Mouse (Mus musculus) heart, embryonic 11.5 days (tissue): Measurements from ENCODE around the gene Slc39a3. TPM values are rescaled to one million over a fixed set of nuclear protein-coding genes. Genes with fewer than 3 reads are reported as not detected.

Experiments used
- ATAC-seq: fragments of 200-750 bp; cut with Nextera tagmentation; replicated peaks from 2 replicates; pipeline ENCODE4 v1.8.0; 2017; ENCODE audit warnings: moderate library complexity; ENCODE audit not compliant: insufficient number of reproducible peaks, low FRiP score, low TSS enrichment
- H3K27ac ChIP-seq: fragments of 300-500 bp; sonication (generic); 2 replicates; pipeline ENCODE4 v1.5.1; 2014; ENCODE audit warnings: mild to moderate bottlenecking, low read depth, low read length
- H3K27me3 ChIP-seq: fragments of 300-500 bp; sonication (generic); 2 replicates; pipeline ENCODE4 v1.6.1; 2014; ENCODE audit warnings: mild to moderate bottlenecking, low read length, mixed read lengths; ENCODE audit not compliant: control insufficient read depth, insufficient read depth
- H3K36me3 ChIP-seq: fragments of 300-500 bp; sonication (generic); 2 replicates; pipeline ENCODE4 v1.6.1; 2014; ENCODE audit warnings: mild to moderate bottlenecking, low read length, moderate library complexity, mixed read lengths; ENCODE audit not compliant: control insufficient read depth, insufficient read depth
- H3K4me1 ChIP-seq: fragments of 300-500 bp; sonication (generic); 2 replicates; pipeline ENCODE4 v1.6.1; 2014; ENCODE audit warnings: low read length; ENCODE audit not compliant: control insufficient read depth, insufficient read depth
- H3K4me2 ChIP-seq: fragments of 300-500 bp; sonication (generic); 2 replicates; pipeline ENCODE4 v1.6.1; 2014; ENCODE audit warnings: mild to moderate bottlenecking, moderate library complexity
- H3K4me3 ChIP-seq: fragments of 300-500 bp; sonication (generic); 2 replicates; pipeline ENCODE4 v1.5.1; 2014; ENCODE audit warnings: low read depth, low read length
- H3K9ac ChIP-seq: fragments of 300-500 bp; sonication (generic); 2 replicates; pipeline ENCODE4 v1.6.1; 2014; ENCODE audit warnings: mild to moderate bottlenecking, low read depth, low read length, moderate library complexity
- H3K9me3 ChIP-seq: fragments of 300-500 bp; sonication (generic); replicated peaks from 2 replicates; pipeline ENCODE4 v1.6.1; 2016; ENCODE audit warnings: low read length; ENCODE audit not compliant: control insufficient read depth
- WGBS: fragments of 180-500 bp; shearing (Covaris S2); extraction: QIAGEN DNeasy Blood & Tissue Kit; methylation state at CpG from one replicate; pipeline ENCODE4 v1.1.7; 2014; ENCODE audit not compliant: insufficient replicate concordance; 5-methylcytosine and 5-hydroxymethylcytosine counted together
- polyA plus RNA-seq: library from polyadenylated mRNA; unstranded; fragments of >200 nt; fragmentation: Nextera tagmentation; extraction: Ambion mirVana; gene quantifications from 2 replicates; pipeline ENCODE4 v1.2.1, GENCODE M21; 2014

The Slc39a3 gene
- polyA plus RNA-seq, 1 experiment from 2014 or later, result 3.9 TPM

- no peak overlapping the region for H3K4me2 ChIP-seq
- 0 out of 2 replicates have a peak, but pooled peaks cover 2% of the 10 kb centered on the region for H3K36me3 ChIP-seq
- 73% methylated on average over 10 of the region's 10 CpGs for WGBS
- peaks cover 22% of the 10 kb centered on the region for H3K27me3 ChIP-seq
- H3K9me3 ChIP-seq, result no peaks in the 10 kb centered on the region
- no peak overlapping the region for H3K9ac ChIP-seq
- H3K4me1 ChIP-seq, result peaks cover 10% of the 10 kb centered on the region; the same call in 1 of the 2 replicates
- no peak for ATAC-seq
- H3K27ac ChIP-seq, result no peak overlapping the region
- no peak overlapping the region for H3K4me3 ChIP-seq
Measured at GRCm38 (mm10) chr10:81029031-81029430, 8.2 kb downstream of the Slc39a3 start.

- Histone ChIP-seq H3K9ac (no peak overlapping the region), H3K4me2 (no peak overlapping the region), H3K4me3 (no peak overlapping the region), H3K27me3 (peaks cover 29% of the 10 kb centered on the region), H3K27ac (no peak overlapping the region), H3K4me1 (peaks cover 10% of the 10 kb centered on the region; the same call in 1 of the 2 replicates), H3K36me3 (0 out of 2 replicates have a peak, but pooled peaks cover 2% of the 10 kb centered on the region), H3K9me3 (no peaks in the 10 kb centered on the region)
- ATAC-seq, result no peak
Measured at GRCm38 (mm10) chr10:81028219-81028618, 9.0 kb downstream of the Slc39a3 start.

DNA sequence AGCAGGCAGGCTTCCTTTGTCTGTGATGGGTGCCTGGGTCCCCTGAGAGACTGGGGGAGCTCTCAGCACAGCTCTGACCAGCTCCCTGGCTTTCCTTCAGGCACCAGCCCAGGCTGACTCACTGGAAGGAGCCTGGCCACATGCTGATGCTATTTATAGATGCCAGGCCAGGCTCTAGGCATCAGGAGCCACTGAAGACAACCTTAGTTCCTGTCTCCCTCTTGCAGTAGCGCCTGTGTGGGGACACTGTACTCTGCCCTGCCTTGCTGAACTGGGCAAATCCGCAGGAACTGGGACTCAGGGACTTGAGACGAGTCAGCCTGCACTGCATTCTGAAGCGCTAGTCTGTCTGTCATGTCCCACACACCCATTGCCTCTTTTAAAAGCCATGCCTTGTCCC is 9.9 kb downstream of the Slc39a3 start:
- WGBS, result 57% methylated on average over 4 of the region's 4 CpGs
- Histone ChIP-seq H3K27ac (0 out of 2 replicates have a peak overlapping the region, but pooled peaks have one; percentile 22), H3K36me3 (0 out of 2 replicates have a peak, but pooled peaks cover 2% of the 10 kb centered on the region), H3K27me3 (peaks cover 34% of the 10 kb centered on the region), H3K4me3 (no peak overlapping the region), H3K9ac (no peak overlapping the region), H3K4me1 (peaks cover 10% of the 10 kb centered on the region; the same call in 1 of the 2 replicates), H3K4me2 (no peak overlapping the region), H3K9me3 (no peaks in the 10 kb centered on the region)
- no peak for ATAC-seq

DNA sequence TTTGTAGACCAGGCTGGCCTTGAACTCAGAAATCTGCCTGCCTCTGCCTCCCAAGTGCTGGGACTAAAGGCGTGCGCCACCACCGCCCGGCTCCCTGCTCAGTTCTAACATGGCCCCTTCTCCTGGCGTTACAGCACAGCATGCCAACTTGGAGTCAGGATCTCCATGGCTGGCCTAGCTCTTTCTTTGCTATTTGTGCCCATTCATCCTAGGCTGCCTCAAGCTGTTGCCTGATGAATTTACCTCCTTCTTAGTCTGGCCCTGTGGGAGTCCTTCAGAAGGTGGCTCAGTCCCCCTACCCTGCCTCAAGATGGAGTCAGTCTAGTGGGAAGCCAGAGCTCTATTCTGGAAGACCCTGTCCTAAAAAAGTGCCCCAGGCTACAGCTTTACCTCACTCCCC is 10.4 kb downstream of the Slc39a3 start:
- no peak for ATAC-seq
- Histone ChIP-seq H3K27ac (no peak overlapping the region), H3K36me3 (0 out of 2 replicates have a peak, but pooled peaks cover 2% of the 10 kb centered on the region), H3K4me3 (no peak overlapping the region), H3K9me3 (no peaks in the 10 kb centered on the region), H3K9ac (no peak overlapping the region), H3K4me1 (peaks cover 10% of the 10 kb centered on the region; the same call in 1 of the 2 replicates), H3K27me3 (peaks cover 39% of the 10 kb centered on the region), H3K4me2 (no peak overlapping the region)
- 91% methylated on average over 5 of the region's 5 CpGs for WGBS

GRCm38 (mm10) chr10:81025639-81026275 is 11.5 kb downstream of the Slc39a3 start, which contains the start of gene Diras1:
Diras1 (minus strand) TSS chr10:81025662.
- H3K4me2 ChIP-seq, result peak within 1 kb of the TSS; percentile 57
- peaks cover 48% of the 10 kb centered on the region for H3K27me3 ChIP-seq
- H3K4me1 ChIP-seq, result peaks cover 10% of the 10 kb centered on the region; the same call in 1 of the 2 replicates
- 53% methylated on average over 12 of the region's 12 CpGs for WGBS
- ATAC-seq, result no peak; the same call in 1 of the 2 replicates
- no peaks in the 10 kb centered on the region for H3K9me3 ChIP-seq
- no peak within 1 kb of the TSS for H3K9ac ChIP-seq
- peak within 1 kb of the TSS; percentile 26 for H3K4me3 ChIP-seq
- H3K27ac ChIP-seq, result no peak within 1 kb of the TSS
- 0 out of 2 replicates have a peak, but pooled peaks cover 2% of the 10 kb centered on the region for H3K36me3 ChIP-seq

DNA sequence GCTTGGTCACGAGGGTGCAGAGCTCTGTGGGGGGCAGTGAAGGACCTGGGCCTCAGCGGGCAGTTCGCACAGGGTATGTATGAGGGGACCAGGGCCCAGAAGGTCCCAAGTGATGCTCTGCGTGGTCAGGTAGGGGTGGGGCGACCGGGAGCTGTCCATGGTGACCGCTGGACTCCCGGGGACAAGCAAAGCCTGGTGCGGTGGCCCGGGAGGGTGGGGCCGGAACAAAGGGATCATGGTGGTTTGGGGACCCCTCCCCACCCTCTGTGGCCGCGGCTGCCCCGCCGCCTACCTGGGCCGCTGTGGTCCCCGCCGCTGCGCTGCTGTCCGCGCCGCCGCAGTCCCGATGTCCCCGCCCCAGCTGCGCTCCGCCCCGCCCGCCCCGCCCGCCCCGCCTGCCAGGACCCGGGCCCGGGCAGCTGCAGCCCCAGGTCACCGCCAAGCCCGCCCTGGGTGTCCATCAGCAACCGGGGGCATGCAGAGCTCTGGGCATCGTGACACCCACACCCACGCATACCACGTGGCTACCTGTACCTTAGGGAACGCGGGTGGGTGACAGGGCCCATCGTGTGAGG is 12.1 kb downstream of the Slc39a3 start:
- no peak overlapping the region for H3K9ac ChIP-seq
- H3K4me2 ChIP-seq, result peak overlapping the region; percentile 57
- no peaks in the 10 kb centered on the region for H3K36me3 ChIP-seq
- 3% methylated on average over 26 of the region's 43 CpGs for WGBS
- H3K27ac ChIP-seq, result no peak overlapping the region
- H3K27me3 ChIP-seq, result peaks cover 49% of the 10 kb centered on the region
- H3K4me3 ChIP-seq, result peak overlapping the region; percentile 26
- no peaks in the 10 kb centered on the region for H3K9me3 ChIP-seq
- H3K4me1 ChIP-seq, result peaks cover 10% of the 10 kb centered on the region; the same call in 1 of the 2 replicates
- peak; percentile 32; the same call in 1 of the 2 replicates for ATAC-seq

- 65% methylated on average over 5 of the region's 5 CpGs for WGBS
- Histone ChIP-seq H3K9me3 (no peaks in the 10 kb centered on the region), H3K4me2 (no peak overlapping the region), H3K27me3 (peaks cover 52% of the 10 kb centered on the region), H3K9ac (no peak overlapping the region), H3K27ac (no peak overlapping the region), H3K4me3 (no peak overlapping the region), H3K36me3 (no peaks in the 10 kb centered on the region), H3K4me1 (peaks cover 10% of the 10 kb centered on the region; the same call in 1 of the 2 replicates)
- no peak for ATAC-seq
Measured at GRCm38 (mm10) chr10:81024346-81024937, 12.8 kb downstream of the Slc39a3 start.

- H3K4me2 ChIP-seq, result no peak overlapping the region
- no peaks in the 10 kb centered on the region for H3K36me3 ChIP-seq
- ATAC-seq, result no peak
- peaks cover 52% of the 10 kb centered on the region for H3K27me3 ChIP-seq
- H3K9me3 ChIP-seq, result no peaks in the 10 kb centered on the region
- no peak overlapping the region for H3K9ac ChIP-seq
- no peak overlapping the region for H3K27ac ChIP-seq
- peaks cover 10% of the 10 kb centered on the region; the same call in 1 of the 2 replicates for H3K4me1 ChIP-seq
- no peak overlapping the region for H3K4me3 ChIP-seq
- WGBS, result 59% methylated on average over 8 of the region's 8 CpGs
Measured at GRCm38 (mm10) chr10:81022744-81023143, 14.5 kb downstream of the Slc39a3 start.
